ENCODE assay signal across 8 mouse cellular contexts in the genomic region with DNA sequence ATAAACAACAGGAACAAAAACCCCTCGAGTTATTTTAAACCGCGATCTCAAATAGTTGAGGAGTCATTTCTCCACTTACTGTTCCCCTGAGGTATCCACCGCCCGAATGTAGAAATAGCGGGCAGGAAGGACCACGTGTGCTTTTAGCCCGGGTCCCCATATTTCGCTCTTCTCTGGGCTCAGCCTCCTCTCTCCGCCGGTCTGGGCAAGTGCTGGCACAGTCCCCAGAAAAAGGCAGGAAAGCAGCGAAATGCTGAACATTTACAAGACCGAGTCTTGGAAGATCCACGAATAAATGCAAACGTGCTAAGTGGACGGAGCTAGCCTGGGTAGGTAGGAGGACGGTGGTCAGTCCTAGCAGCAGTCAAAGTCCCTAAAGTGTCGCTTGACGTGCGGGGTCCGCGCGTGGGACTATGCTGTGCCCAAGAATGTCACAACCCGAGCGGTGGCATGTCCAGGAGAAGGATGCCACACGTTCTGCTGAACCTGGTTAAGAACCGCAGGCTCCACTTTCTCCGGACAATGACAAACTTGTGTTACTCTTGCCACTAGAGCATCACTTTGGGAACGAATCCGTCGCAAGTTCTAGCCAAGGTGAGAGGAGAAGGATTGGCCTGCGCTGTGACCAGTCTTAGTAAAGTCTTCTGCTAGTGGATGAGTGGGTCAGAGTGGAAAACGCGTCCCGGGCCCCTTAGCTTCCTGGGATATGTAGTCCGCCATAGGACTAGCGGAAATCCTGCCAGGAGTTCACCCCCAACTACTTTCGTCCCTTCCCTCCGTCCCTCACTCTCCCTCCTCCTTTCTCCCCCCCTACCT. TPM values are rescaled to one million over a fixed set of nuclear protein-coding genes. Genes with fewer than 3 reads are reported as not detected.
DNase-seq lines count a peak whose midpoint lies in the region; ATAC-seq and TF ChIP-seq lines count a peak whose summit lies in the region.

Gene Kdelc1 (minus strand): TSS at position 570 of the 816 bp plus-strand sequence.
Gene Bivm (plus strand): TSS at position 719 of the 816 bp plus-strand sequence.

- dilution Hi-C loops in CH12.LX (cut with MboI; ENCODE audit: extremely low pct_ligation_motif_present, extremely low pct_unique_long_range_greater_than_20kb, low sequenced_read_pairs): no loop called here

- H3K27ac ChIP-seq in CH12.LX (ENCODE audit: insufficient read depth, low read depth): no peak within 1 kb of the TSS
- peak within 1 kb of the TSS; percentile 97 for H3K27ac ChIP-seq in forebrain, embryonic 12.5 days
- peak within 1 kb of the TSS; percentile 95 for H3K27ac ChIP-seq in heart, postnatal 0 days (ENCODE audit: low read depth)
- H3K27ac ChIP-seq in liver, embryonic 16.5 days (ENCODE audit: low read length): peak within 1 kb of the TSS; percentile 84
- peak within 1 kb of the TSS; percentile 98 for H3K27ac ChIP-seq in neural tube, embryonic 13.5 days (replicated peaks)
- H3K27ac ChIP-seq in testis, adult 2 months (ENCODE audit: control insufficient read depth, insufficient read depth, low read depth, low read length): peak within 1 kb of the TSS; percentile 84

- in situ Hi-C loops in CH12.LX (cut with MboI; ENCODE audit: low pct_ligation_motif_present, low pct_unique_long_range_greater_than_20kb, low sequenced_read_pairs): no loop called here

- no peaks in the 10 kb centered on the region for H3K79me2 ChIP-seq in CH12.LX (replicated peaks; ENCODE audit: control insufficient read depth, extremely low read depth, insufficient read depth, poor library complexity, severe bottlenecking)

- TF ChIP-seq EP300 in CH12.LX (IDR thresholded peaks at IDR 0.05; ENCODE audit: low read length): no peak
- TF ChIP-seq EP300 in heart, postnatal 0 days (IDR thresholded peaks at IDR 0.05; ENCODE audit: low read depth): peak; percentile 59

- ATAC-seq in forebrain, embryonic 12.5 days (ENCODE audit: low FRiP score): peak; percentile 96
- ATAC-seq in heart, postnatal 0 days (ENCODE audit: insufficient read depth, low read depth): peak; percentile 96
- ATAC-seq in liver, embryonic 16.5 days (ENCODE audit: low read depth): peak; percentile 92
- peak; percentile 98 for ATAC-seq in neural tube, embryonic 13.5 days (ENCODE audit: low read depth)

- H3K9ac ChIP-seq in CH12.LX (ENCODE audit: insufficient read depth, low read depth): no peak within 1 kb of the TSS
- H3K9ac ChIP-seq in forebrain, embryonic 12.5 days: peak within 1 kb of the TSS; percentile 88
- H3K9ac ChIP-seq in heart, postnatal 0 days (replicated peaks; ENCODE audit: low read depth, low read length): peak within 1 kb of the TSS; percentile 73
- H3K9ac ChIP-seq in liver, embryonic 16.5 days (ENCODE audit: low read depth, low read length): peak within 1 kb of the TSS; percentile 71
- H3K9ac ChIP-seq in neural tube, embryonic 13.5 days: peak within 1 kb of the TSS; percentile 93

- no peak within 1 kb of the TSS for H3K4me3 ChIP-seq in CH12.LX (replicated peaks in 1 of 3; ENCODE audit: low read depth in 2 of 3, low read length in 2 of 3, poor library complexity in 1 of 3)
- H3K4me3 ChIP-seq in forebrain, embryonic 12.5 days (replicated peaks): peak within 1 kb of the TSS; percentile 75
- H3K4me3 ChIP-seq in heart, postnatal 0 days (ENCODE audit: low read depth, low read length): peak within 1 kb of the TSS; percentile 61
- H3K4me3 ChIP-seq in liver, embryonic 16.5 days (ENCODE audit: low read depth, low read length): peak within 1 kb of the TSS; percentile 75
- H3K4me3 ChIP-seq in neural tube, embryonic 13.5 days: peak within 1 kb of the TSS; percentile 78
- peak within 1 kb of the TSS; percentile 81 for H3K4me3 ChIP-seq in testis, adult 2 months (ENCODE audit: control insufficient read depth, low read depth, low read length)

- no peak for TF ChIP-seq CTCF in CH12.LX (conservative IDR thresholded peaks at IDR 0.05 in 1 of 2, IDR thresholded peaks at IDR 0.05 in 1 of 2; ENCODE audit: low read depth in 2 of 2, low read length in 2 of 2)
- TF ChIP-seq CTCF in heart, postnatal 0 days (IDR thresholded peaks at IDR 0.05; ENCODE audit: low read depth): no peak
- no peak for TF ChIP-seq CTCF in testis, adult 2 months (IDR thresholded peaks at IDR 0.05; ENCODE audit: control insufficient read depth, insufficient read depth, insufficient replicate concordance, low read depth, low read length)

- peak; percentile 51 for DNase-seq in CH12.LX (ENCODE audit: extremely low read depth)
- peak; percentile 86 for DNase-seq in c-Kit-positive CD71-positive TER-119-positive erythroid progenitor cells, embryonic 14.5 days (ENCODE audit: low spot score)
- DNase-seq in heart, postnatal 0 days (ENCODE audit: low spot score): peak; percentile 100
- peak; percentile 86 to 93 for DNase-seq in kidney, postnatal 4 days

- no peak for TF ChIP-seq POLR2A in CH12.LX (IDR thresholded peaks at IDR 0.05; ENCODE audit: low read depth, low read length)
- peak; percentile 15; the same call in 1 of the 2 replicates for TF ChIP-seq POLR2A in testis, adult 2 months (IDR thresholded peaks at IDR 0.05; ENCODE audit: control insufficient read depth, low read depth, low read length)

- H3K4me2 ChIP-seq in CH12.LX (ENCODE audit: insufficient read depth, low read depth, poor library complexity, severe bottlenecking): peak within 1 kb of the TSS; percentile 41; the same call in 1 of the 2 replicates
- peak within 1 kb of the TSS; percentile 79 for H3K4me2 ChIP-seq in forebrain, embryonic 12.5 days
- peak within 1 kb of the TSS; percentile 89 for H3K4me2 ChIP-seq in heart, postnatal 0 days (ENCODE audit: low read depth, low read length)
- peak within 1 kb of the TSS; percentile 84 for H3K4me2 ChIP-seq in liver, embryonic 16.5 days (ENCODE audit: low read depth, low read length)
- peak within 1 kb of the TSS; percentile 81 for H3K4me2 ChIP-seq in neural tube, embryonic 13.5 days

- WGBS in forebrain, embryonic 12.5 days: under 1% methylated on average over 39 of the region's 39 CpGs
- under 1% methylated on average over 39 of the region's 39 CpGs for WGBS in heart, postnatal 0 days
- WGBS in liver, embryonic 16.5 days (ENCODE audit: insufficient replicate concordance): under 1% methylated on average over 39 of the region's 39 CpGs
- WGBS in neural tube, embryonic 13.5 days: under 1% methylated on average over 39 of the region's 39 CpGs

- no peaks in the 10 kb centered on the region for H3K36me3 ChIP-seq in CH12.LX (replicated peaks in 1 of 2; ENCODE audit: control insufficient read depth in 1 of 2, insufficient read depth in 1 of 2, low read length in 1 of 2)
- peaks cover 22% of the 10 kb centered on the region for H3K36me3 ChIP-seq in forebrain, embryonic 12.5 days (replicated peaks)
- H3K36me3 ChIP-seq in heart, postnatal 0 days (replicated peaks; ENCODE audit: control insufficient read depth, insufficient read depth, low read length): peaks cover 27% of the 10 kb centered on the region
- no peaks in the 10 kb centered on the region; the same call in 1 of the 2 replicates for H3K36me3 ChIP-seq in liver, embryonic 16.5 days (ENCODE audit: control insufficient read depth, insufficient read depth)
- H3K36me3 ChIP-seq in neural tube, embryonic 13.5 days: peaks cover 24% of the 10 kb centered on the region
- H3K36me3 ChIP-seq in testis, adult 2 months (ENCODE audit: control insufficient read depth, insufficient read depth, low read length): no peaks in the 10 kb centered on the region

- H3K4me1 ChIP-seq in CH12.LX (ENCODE audit: control insufficient read depth in 1 of 2, insufficient read depth in 2 of 2): peaks cover 8 to 21% of the 10 kb centered on the region in 2 experiments
- H3K4me1 ChIP-seq in forebrain, embryonic 12.5 days: peaks cover 18% of the 10 kb centered on the region
- H3K4me1 ChIP-seq in heart, postnatal 0 days (ENCODE audit: control insufficient read depth, insufficient read depth): peaks cover 3% of the 10 kb centered on the region; the same call in 1 of the 2 replicates
- H3K4me1 ChIP-seq in liver, embryonic 16.5 days (ENCODE audit: control insufficient read depth, low read depth, low read length): no peaks in the 10 kb centered on the region; the same call in 1 of the 2 replicates
- H3K4me1 ChIP-seq in neural tube, embryonic 13.5 days (replicated peaks): peaks cover 25% of the 10 kb centered on the region
- peaks cover 3% of the 10 kb centered on the region for H3K4me1 ChIP-seq in testis, adult 2 months (ENCODE audit: control insufficient read depth, insufficient read depth, low read length)

- TF ChIP-seq RAD21 in CH12.LX (IDR thresholded peaks at IDR 0.05; ENCODE audit: low read depth, low read length): no peak

- no peaks in the 10 kb centered on the region for H3K9me3 ChIP-seq in CH12.LX (replicated peaks; ENCODE audit: low read length)
- H3K9me3 ChIP-seq in forebrain, embryonic 12.5 days: no peaks in the 10 kb centered on the region
- H3K9me3 ChIP-seq in heart, postnatal 0 days (replicated peaks; ENCODE audit: control insufficient read depth, low read length): no peaks in the 10 kb centered on the region
- H3K9me3 ChIP-seq in liver, embryonic 16.5 days (replicated peaks; ENCODE audit: control insufficient read depth, low read length): no peaks in the 10 kb centered on the region
- H3K9me3 ChIP-seq in neural tube, embryonic 13.5 days: no peaks in the 10 kb centered on the region

- H3K27me3 ChIP-seq in CH12.LX (replicated peaks): no peaks in the 10 kb centered on the region
- no peaks in the 10 kb centered on the region for H3K27me3 ChIP-seq in forebrain, embryonic 12.5 days
- H3K27me3 ChIP-seq in heart, postnatal 0 days (ENCODE audit: control insufficient read depth, insufficient read depth, low read length): no peaks in the 10 kb centered on the region
- no peaks in the 10 kb centered on the region for H3K27me3 ChIP-seq in liver, embryonic 16.5 days (ENCODE audit: control insufficient read depth, insufficient read depth, low read depth, low read length)
- no peaks in the 10 kb centered on the region for H3K27me3 ChIP-seq in neural tube, embryonic 13.5 days
- no peaks in the 10 kb centered on the region for H3K27me3 ChIP-seq in testis, adult 2 months (ENCODE audit: control insufficient read depth, insufficient read depth, low read length)

RNA-seq across cellular contexts. Expression of gene Kdelc1, which starts in this region (rescaled TPM):
- 0.04 TPM in 1 of 2 replicates, not detected in the other for total RNA-seq in CH12.LX (2012; rRNA removed)
- total RNA-seq in CH12.LX (2014; rRNA removed): not detected in 2 replicates
- polyA plus RNA-seq in CH12.LX (2012; ENCODE audit: insufficient read length, low read depth): 0.16 TPM in 1 of 2 replicates, not detected in the other
- 51.3 and 55.0 TPM in 2 replicates for polyA plus RNA-seq in forebrain, embryonic 12.5 days (2016; fragmentation: Nextera tagmentation; extraction: Ambion mirVana)
- 14.2 and 20.2 TPM in 2 replicates for total RNA-seq in heart, postnatal 0 days (2014; rRNA removed; ENCODE audit: low replicate concordance)
- 25.4 and 30.2 TPM in 2 replicates for polyA plus RNA-seq in heart, postnatal 0 days (2015; fragmentation: Nextera tagmentation; extraction: Ambion mirVana)
- polyA plus RNA-seq in liver, embryonic 16.5 days (2015; fragmentation: Nextera tagmentation; extraction: Ambion mirVana): 13.8 and 15.0 TPM in 2 replicates
- 30.0 and 35.2 TPM in 2 replicates for polyA plus RNA-seq in neural tube, embryonic 13.5 days (2015; fragmentation: Nextera tagmentation; extraction: Ambion mirVana)
- 2.3 and 2.9 TPM in 2 replicates for polyA plus RNA-seq in testis, adult 2 months (2012; rRNA removed)

RNA-seq across cellular contexts. Expression of gene Bivm, which starts in this region (rescaled TPM):
- total RNA-seq in CH12.LX (2012; rRNA removed) (0.04 TPM in 1 of 2 replicates, not detected in the other), CH12.LX (2014; rRNA removed) (0.05 and 0.11 TPM in 2 replicates)
- 0.07 and 0.09 TPM in 2 replicates for polyA plus RNA-seq in CH12.LX (2012; ENCODE audit: insufficient read length, low read depth)
- 29.2 and 29.3 TPM in 2 replicates for polyA plus RNA-seq in forebrain, embryonic 12.5 days (2016; fragmentation: Nextera tagmentation; extraction: Ambion mirVana)
- 5.1 and 20.2 TPM in 2 replicates for total RNA-seq in heart, postnatal 0 days (2014; rRNA removed; ENCODE audit: low replicate concordance)
- polyA plus RNA-seq in heart, postnatal 0 days (2015; fragmentation: Nextera tagmentation; extraction: Ambion mirVana): 9.2 and 9.9 TPM in 2 replicates
- polyA plus RNA-seq in liver, embryonic 16.5 days (2015; fragmentation: Nextera tagmentation; extraction: Ambion mirVana): 3.5 and 4.0 TPM in 2 replicates
- polyA plus RNA-seq in neural tube, embryonic 13.5 days (2015; fragmentation: Nextera tagmentation; extraction: Ambion mirVana): 31.3 and 32.3 TPM in 2 replicates
- 1.8 and 2.0 TPM in 2 replicates for polyA plus RNA-seq in testis, adult 2 months (2012; rRNA removed)

Comparison
In these comparisons a context has a peak if more than half of its experiments do, and no peak if none do; other contexts are left out.
1. RNA of gene Kdelc1 (total RNA-seq): 14.2 to 20.2 TPM in heart, postnatal 0 days; 0.04 TPM in CH12.LX; every median in the first group is over 10 times any median in the second.
2. Peak in DNase-seq and H3K4me2 ChIP-seq in CH12.LX; RNA of the genes that start here not detected or under 1 TPM.
3. H3K4me3 ChIP-seq: peak in forebrain, embryonic 12.5 days (single experiment), heart, postnatal 0 days (single experiment), liver, embryonic 16.5 days (single experiment), neural tube, embryonic 13.5 days (single experiment) and testis, adult 2 months (single experiment); none in CH12.LX (0 of 3).
4. Peak in every context shown above with its lines, with median percentiles within 50 percentile points of each other: DNase-seq, H3K4me2 ChIP-seq and ATAC-seq.